Mouse (Mus musculus): Measurements from ENCODE around the gene Ankrd23.

DNA sequence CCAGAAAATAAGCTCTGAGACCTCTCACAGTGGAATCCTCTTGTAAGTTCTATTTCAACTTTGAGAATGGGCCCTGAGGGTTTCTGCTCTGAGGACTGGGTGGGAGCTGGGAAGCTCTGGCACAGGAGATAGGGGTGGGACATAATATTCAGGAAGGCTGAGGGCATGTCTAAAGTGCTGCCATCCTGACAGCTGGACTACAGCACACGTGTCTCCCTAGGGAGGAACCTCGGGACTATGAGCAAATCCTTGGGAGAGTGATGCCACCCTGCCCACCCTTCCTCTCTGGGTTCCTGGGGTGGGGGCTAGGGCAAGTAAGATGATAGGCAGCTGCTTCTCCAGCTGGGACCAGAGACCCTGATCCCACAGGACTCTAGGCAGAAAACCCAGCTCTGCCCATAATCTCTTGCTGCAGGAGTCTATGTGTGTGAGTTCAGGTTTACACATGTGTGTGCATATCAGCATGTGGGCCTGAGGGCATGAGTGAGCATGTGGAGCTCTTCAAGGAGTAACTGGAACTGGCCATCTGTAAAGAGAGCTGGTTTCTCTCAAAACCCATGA lies 35.5 kb upstream of the Ankrd23 start:
- no peak for TF ChIP-seq CTCF (IDR thresholded peaks at IDR 0.05; ENCODE audit: low read depth)
- no peak for TF ChIP-seq EP300 (IDR thresholded peaks at IDR 0.05; ENCODE audit: low read depth)
